Mouse (Mus musculus): ENCODE measurements at regions not wholly inside any gene's neighbourhood (a gene's known extent, or its start where the extent isn't known, plus 50 kb on each side); places are given as distances from the start of the nearest gene placed in this dataset.

DNA sequence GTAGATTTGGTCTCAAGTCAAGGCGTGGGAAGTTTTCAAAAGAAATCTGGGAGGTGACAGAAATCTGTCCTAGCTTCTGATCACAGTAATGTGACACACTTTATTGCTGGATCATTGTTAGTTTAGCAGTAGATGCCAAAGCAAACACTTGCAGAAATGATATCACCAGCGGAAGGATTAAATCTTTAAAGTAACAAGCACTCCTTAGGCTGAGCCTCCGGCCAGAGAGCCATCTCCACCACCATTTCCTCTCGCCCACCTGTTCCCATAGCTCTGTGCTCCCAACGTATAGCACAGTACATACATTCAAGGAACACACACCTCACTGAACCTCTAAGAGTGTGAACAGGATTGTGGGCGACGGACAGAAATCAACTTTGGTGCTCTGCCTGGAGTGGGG lies 75.6 kb upstream of the Ifne start:
- dilution Hi-C loops (cut with MboI; ENCODE audit: extremely low pct_ligation_motif_present, extremely low pct_unique_long_range_greater_than_20kb, low sequenced_read_pairs) (no loop called here), in situ Hi-C loops (cut with MboI; ENCODE audit: low pct_ligation_motif_present, low pct_unique_long_range_greater_than_20kb, low sequenced_read_pairs) (no loop called here)
- no peaks in the 10 kb centered on the region; a peak in 1 of 4 replicates for H3K4me1 ChIP-seq (ENCODE audit: control insufficient read depth in 1 of 2, insufficient read depth in 2 of 2)
- no peak overlapping the region for H3K27ac ChIP-seq (ENCODE audit: insufficient read depth, low read depth)
- DNase-seq (ENCODE audit: extremely low read depth), result no peak
- H3K9ac ChIP-seq (ENCODE audit: insufficient read depth, low read depth), result no peak overlapping the region
- no peaks in the 10 kb centered on the region for H3K79me2 ChIP-seq (replicated peaks; ENCODE audit: control insufficient read depth, extremely low read depth, insufficient read depth, poor library complexity, severe bottlenecking)
- no peak overlapping the region for H3K4me3 ChIP-seq (replicated peaks in 1 of 3; ENCODE audit: low read depth in 2 of 3, low read length in 2 of 3, poor library complexity in 1 of 3)
- no peaks in the 10 kb centered on the region for H3K27me3 ChIP-seq (replicated peaks)
- no peak overlapping the region for H3K4me2 ChIP-seq (ENCODE audit: insufficient read depth, low read depth, poor library complexity, severe bottlenecking)
- TF ChIP-seq TBP (conservative IDR thresholded peaks at IDR 0.05; ENCODE audit: low read depth, low read length) (no peak), BHLHE40 (IDR thresholded peaks at IDR 0.05; ENCODE audit: low read depth, low read length) (no peak), MXI1 (IDR thresholded peaks at IDR 0.05; ENCODE audit: low read depth, low read length) (no peak), ZMIZ1 (IDR thresholded peaks at IDR 0.05; ENCODE audit: low read depth, low read length) (no peak), POLR2AphosphoS2 (IDR thresholded peaks at IDR 0.05; ENCODE audit: low read depth, low read length) (no peak), CHD2 (IDR thresholded peaks at IDR 0.05; ENCODE audit: low read length) (no peak), ELF1 (IDR thresholded peaks at IDR 0.05; ENCODE audit: low read depth, low read length) (no peak), MAZ (IDR thresholded peaks at IDR 0.05; ENCODE audit: low read depth, low read length) (no peak), TCF12 (IDR thresholded peaks at IDR 0.05; ENCODE audit: low read depth, low read length) (no peak), SIN3A (IDR thresholded peaks at IDR 0.05; ENCODE audit: low read length) (no peak), JUN (IDR thresholded peaks at IDR 0.05; ENCODE audit: insufficient read depth, low read depth, low read length) (no peak), KAT2A (IDR thresholded peaks at IDR 0.05; ENCODE audit: insufficient replicate concordance, low read length) (no peak), MYC (IDR thresholded peaks at IDR 0.05; ENCODE audit: low read depth, low read length) (no peak)
- no peaks in the 10 kb centered on the region for H3K36me3 ChIP-seq (replicated peaks in 1 of 2; ENCODE audit: control insufficient read depth in 1 of 2, insufficient read depth in 1 of 2, low read length in 1 of 2)
- no peaks in the 10 kb centered on the region for H3K9me3 ChIP-seq (replicated peaks; ENCODE audit: low read length)

DNA sequence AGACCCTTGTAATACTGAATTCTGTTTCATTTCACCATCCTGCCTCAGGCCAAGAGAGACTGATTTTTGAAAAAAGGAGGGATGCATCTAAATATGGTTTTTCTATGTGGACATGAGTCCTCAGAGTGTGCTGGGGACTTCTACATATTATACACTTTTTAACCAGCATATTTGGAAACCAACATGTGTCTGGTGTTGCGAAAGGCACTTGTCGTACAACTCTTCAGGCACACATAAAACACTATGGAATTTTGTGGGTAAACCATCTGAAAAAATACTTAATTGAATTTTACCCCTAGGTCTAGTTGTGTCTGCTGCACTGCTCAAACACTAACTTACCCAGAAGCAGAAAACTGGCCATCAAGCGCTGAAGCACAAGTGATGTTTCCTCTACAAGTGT lies 74.0 kb upstream of the Ifne start:
- H3K79me2 ChIP-seq (replicated peaks; ENCODE audit: control insufficient read depth, extremely low read depth, insufficient read depth, poor library complexity, severe bottlenecking), result no peaks in the 10 kb centered on the region
- no peaks in the 10 kb centered on the region for H3K9me3 ChIP-seq (replicated peaks; ENCODE audit: low read length)
- dilution Hi-C loops (cut with MboI; ENCODE audit: extremely low pct_ligation_motif_present, extremely low pct_unique_long_range_greater_than_20kb, low sequenced_read_pairs), result no loop called here
- no peak for DNase-seq (ENCODE audit: extremely low read depth)
- H3K27me3 ChIP-seq (replicated peaks), result no peaks in the 10 kb centered on the region
- no peaks in the 10 kb centered on the region; a peak in 1 of 4 replicates for H3K4me1 ChIP-seq (ENCODE audit: control insufficient read depth in 1 of 2, insufficient read depth in 2 of 2)
- TF ChIP-seq USF2 (conservative IDR thresholded peaks at IDR 0.05; ENCODE audit: low read depth, low read length), result no peak
- H3K9ac ChIP-seq (ENCODE audit: insufficient read depth, low read depth), result no peak overlapping the region
- no peaks in the 10 kb centered on the region for H3K36me3 ChIP-seq (replicated peaks in 1 of 2; ENCODE audit: control insufficient read depth in 1 of 2, insufficient read depth in 1 of 2, low read length in 1 of 2)
- no peak overlapping the region for H3K4me3 ChIP-seq (replicated peaks in 1 of 3; ENCODE audit: low read depth in 2 of 3, low read length in 2 of 3, poor library complexity in 1 of 3)
- in situ Hi-C loops (cut with MboI; ENCODE audit: low pct_ligation_motif_present, low pct_unique_long_range_greater_than_20kb, low sequenced_read_pairs), result no loop called here
- no peak overlapping the region for H3K27ac ChIP-seq (ENCODE audit: insufficient read depth, low read depth)
- no peak overlapping the region for H3K4me2 ChIP-seq (ENCODE audit: insufficient read depth, low read depth, poor library complexity, severe bottlenecking)

DNA sequence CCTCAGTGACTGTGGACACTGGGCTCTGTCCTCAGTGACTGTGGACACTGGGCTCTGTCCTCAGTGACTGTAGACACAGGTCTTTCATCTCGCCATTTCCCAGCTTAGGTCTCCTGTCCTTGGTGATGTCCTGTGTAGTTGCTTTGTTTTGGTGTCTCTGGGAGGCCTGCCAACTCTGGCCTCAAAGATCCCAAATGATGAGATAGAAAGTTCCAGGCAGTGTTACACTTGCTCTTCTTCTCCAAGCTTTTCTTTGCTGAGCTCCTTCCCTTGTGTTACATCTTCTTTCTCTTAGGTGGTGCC lies 71.0 kb upstream of the Ifne start:
- Histone ChIP-seq H3K4me2 (ENCODE audit: insufficient read depth, low read depth, poor library complexity, severe bottlenecking) (no peak overlapping the region), H3K9me3 (replicated peaks; ENCODE audit: low read length) (no peaks in the 10 kb centered on the region), H3K79me2 (replicated peaks; ENCODE audit: control insufficient read depth, extremely low read depth, insufficient read depth, poor library complexity, severe bottlenecking) (no peaks in the 10 kb centered on the region), H3K9ac (ENCODE audit: insufficient read depth, low read depth) (no peak overlapping the region), H3K27me3 (replicated peaks) (no peaks in the 10 kb centered on the region), H3K4me3 (replicated peaks in 1 of 3; ENCODE audit: low read depth in 2 of 3, low read length in 2 of 3, poor library complexity in 1 of 3) (no peak overlapping the region), H3K27ac (ENCODE audit: insufficient read depth, low read depth) (no peak overlapping the region), H3K36me3 (replicated peaks in 1 of 2; ENCODE audit: control insufficient read depth in 1 of 2, insufficient read depth in 1 of 2, low read length in 1 of 2) (no peaks in the 10 kb centered on the region), H3K4me1 (ENCODE audit: control insufficient read depth in 1 of 2, insufficient read depth in 2 of 2) (no peaks in the 10 kb centered on the region)
- DNase-seq (ENCODE audit: extremely low read depth), result no peak
- dilution Hi-C loops (cut with MboI; ENCODE audit: extremely low pct_ligation_motif_present, extremely low pct_unique_long_range_greater_than_20kb, low sequenced_read_pairs), result no loop called here
- in situ Hi-C loops (cut with MboI; ENCODE audit: low pct_ligation_motif_present, low pct_unique_long_range_greater_than_20kb, low sequenced_read_pairs), result no loop called here
- no peak for TF ChIP-seq TBP (conservative IDR thresholded peaks at IDR 0.05; ENCODE audit: low read depth, low read length)
- no peak for TF ChIP-seq NRF1 (IDR thresholded peaks at IDR 0.05; ENCODE audit: low read depth, low read length)
- no peak for TF ChIP-seq KAT2A (IDR thresholded peaks at IDR 0.05; ENCODE audit: insufficient replicate concordance, low read length)
- no peak for TF ChIP-seq SMC3 (IDR thresholded peaks at IDR 0.05; ENCODE audit: low read depth, low read length)
- TF ChIP-seq MEF2A (IDR thresholded peaks at IDR 0.05; ENCODE audit: borderline replicate concordance, low read depth, low read length), result no peak
- TF ChIP-seq MYC (IDR thresholded peaks at IDR 0.05; ENCODE audit: low read depth, low read length), result no peak
- TF ChIP-seq POLR2A (IDR thresholded peaks at IDR 0.05; ENCODE audit: low read depth, low read length), result no peak
- no peak for TF ChIP-seq BHLHE40 (IDR thresholded peaks at IDR 0.05; ENCODE audit: low read depth, low read length)
- no peak for TF ChIP-seq JUND (conservative IDR thresholded peaks at IDR 0.05; ENCODE audit: low read depth, low read length)
- TF ChIP-seq E2F4 (IDR thresholded peaks at IDR 0.05; ENCODE audit: insufficient replicate concordance, low read depth, low read length), result no peak
- no peak for TF ChIP-seq RCOR1 (conservative IDR thresholded peaks at IDR 0.05; ENCODE audit: low read depth, low read length)
- no peak for TF ChIP-seq ZNF384 (IDR thresholded peaks at IDR 0.05; ENCODE audit: low read depth, low read length)
- no peak for TF ChIP-seq PAX5 (IDR thresholded peaks at IDR 0.05; ENCODE audit: low read length)
- TF ChIP-seq SIN3A (IDR thresholded peaks at IDR 0.05; ENCODE audit: low read length), result no peak
- TF ChIP-seq MAX (IDR thresholded peaks at IDR 0.05; ENCODE audit: low read length), result no peak
